Mouse (Mus musculus) limb, embryonic 12.5 days (tissue): Measurements from ENCODE around the gene Olfr645. TPM values are rescaled to one million over a fixed set of nuclear protein-coding genes. Genes with fewer than 3 reads are reported as not detected.

ENCODE experiments used
- polyA plus RNA-seq: library from polyadenylated mRNA; unstranded; fragments of >200 nt; fragmentation: Nextera tagmentation; extraction: Ambion mirVana; gene quantifications from 2 replicates; pipeline ENCODE4 v1.2.1, GENCODE M21; 2016

Olfr645 gene
- polyA plus RNA-seq, 1 experiment from 2014 or later: not detected

Other genes starting within 250 kb of the Olfr645 start
- not detected in 2 replicates for gene Hbb-bh2, start 244.9 kb downstream of the Olfr645 start, polyA plus RNA-seq
- gene Hbb-bh1, start 242.3 kb downstream of the Olfr645 start, polyA plus RNA-seq: 615 and 622 TPM in 2 replicates
- gene Hbb-y, start 232.2 kb downstream of the Olfr645 start, polyA plus RNA-seq: 8,935 and 9,118 TPM in 2 replicates
- gene Olfr66, start 199.2 kb downstream of the Olfr645 start, polyA plus RNA-seq: not detected in 2 replicates
- gene Olfr64, start 191.0 kb downstream of the Olfr645 start, polyA plus RNA-seq: not detected in 2 replicates
- not detected in 2 replicates for gene Olfr65, start 182.0 kb downstream of the Olfr645 start, polyA plus RNA-seq
- gene Olfr631, start 156.6 kb downstream of the Olfr645 start, polyA plus RNA-seq: not detected in 2 replicates
- not detected in 2 replicates for gene Olfr632, start 151.1 kb downstream of the Olfr645 start, polyA plus RNA-seq
- not detected in 2 replicates for gene Olfr633, start 141.0 kb downstream of the Olfr645 start, polyA plus RNA-seq
- gene Olfr635, start 114.3 kb downstream of the Olfr645 start, polyA plus RNA-seq: not detected in 2 replicates
- not detected in 2 replicates for gene Olfr638, start 86.7 kb downstream of the Olfr645 start, polyA plus RNA-seq
- not detected in 2 replicates for gene Olfr639, start 68.2 kb downstream of the Olfr645 start, polyA plus RNA-seq
- not detected in 2 replicates for gene Olfr640, start 59.9 kb downstream of the Olfr645 start, polyA plus RNA-seq
- not detected in 2 replicates for gene Olfr641, start 50.0 kb downstream of the Olfr645 start, polyA plus RNA-seq
- gene Olfr642, start 32.8 kb downstream of the Olfr645 start, polyA plus RNA-seq: not detected in 2 replicates
- not detected in 2 replicates for gene 4930516K23Rik, start 24.0 kb downstream of the Olfr645 start, polyA plus RNA-seq
- gene Olfr644, start 13.6 kb downstream of the Olfr645 start, polyA plus RNA-seq: not detected in 2 replicates
- not detected in 2 replicates for gene Olfr646, start 19.4 kb upstream of the Olfr645 start, polyA plus RNA-seq
- gene Ubqln5, start 44.4 kb upstream of the Olfr645 start, polyA plus RNA-seq: not detected in 2 replicates
- gene Olfr643, start 51.9 kb upstream of the Olfr645 start, polyA plus RNA-seq: not detected in 2 replicates
- gene Ubqln3, start 57.8 kb upstream of the Olfr645 start, polyA plus RNA-seq: not detected in 2 replicates
- gene Ubqlnl, start 65.1 kb upstream of the Olfr645 start, polyA plus RNA-seq: not detected in 2 replicates
- not detected in 2 replicates for gene Olfm5, start 79.4 kb upstream of the Olfr645 start, polyA plus RNA-seq
- 0.23 and 0.26 TPM in 2 replicates for gene Olfr648, start 97.9 kb upstream of the Olfr645 start, polyA plus RNA-seq
- not detected in 2 replicates for gene Olfr649, start 110.5 kb upstream of the Olfr645 start, polyA plus RNA-seq
- 2.2 and 2.8 TPM in 2 replicates for gene Trim6, start 133.3 kb upstream of the Olfr645 start, polyA plus RNA-seq
- 0.93 and 1.4 TPM in 2 replicates for gene Trim34a, start 159.0 kb upstream of the Olfr645 start, polyA plus RNA-seq
- gene Trim5, start 202.6 kb upstream of the Olfr645 start, polyA plus RNA-seq: 0.08 and 0.09 TPM in 2 replicates
- 6.2 and 6.6 TPM in 2 replicates for gene Trim12a, start 230.0 kb upstream of the Olfr645 start, polyA plus RNA-seq
- gene Trim34b, start 244.0 kb upstream of the Olfr645 start, polyA plus RNA-seq: not detected in 2 replicates